Mouse (Mus musculus) stomach, embryonic 15.5 days (tissue): Measurements from ENCODE around the gene Olfr522. TPM values are rescaled to one million over a fixed set of nuclear protein-coding genes. Genes with fewer than 3 reads are reported as not detected.

ENCODE experiments used
- ATAC-seq: fragments of 200-750 bp; cut with Nextera tagmentation; 2 replicates; pipeline ENCODE4 v1.8.0; 2017; ENCODE audit warnings: low read depth, moderate number of reproducible peaks, moderate TSS enrichment; ENCODE audit not compliant: insufficient read depth, low FRiP score
- H3K27ac ChIP-seq: fragments of 300-500 bp; sonication (generic); 2 replicates; pipeline ENCODE4 v1.5.1; 2015; ENCODE audit warnings: mild to moderate bottlenecking, inconsistent platforms
- H3K27me3 ChIP-seq: fragments of 300-500 bp; sonication (generic); replicated peaks from 2 replicates; pipeline ENCODE4 v1.6.1; 2015; ENCODE audit warnings: inconsistent platforms
- H3K36me3 ChIP-seq: fragments of 300-500 bp; sonication (generic); 2 replicates; pipeline ENCODE4 v1.6.1; 2015; ENCODE audit warnings: inconsistent platforms
- H3K4me1 ChIP-seq: fragments of 300-500 bp; sonication (generic); 2 replicates; pipeline ENCODE4 v1.6.1; 2015; ENCODE audit warnings: inconsistent platforms
- H3K4me2 ChIP-seq: fragments of 300-500 bp; sonication (generic); 2 replicates; pipeline ENCODE4 v1.6.1; 2015; ENCODE audit warnings: mild to moderate bottlenecking, inconsistent platforms
- H3K4me3 ChIP-seq: fragments of 300-500 bp; sonication (generic); replicated peaks from 2 replicates; pipeline ENCODE4 v1.5.1; 2015; ENCODE audit warnings: inconsistent platforms
- H3K9ac ChIP-seq: fragments of 300-500 bp; sonication (generic); 2 replicates; pipeline ENCODE4 v1.6.1; 2015; ENCODE audit warnings: inconsistent platforms
- H3K9me3 ChIP-seq: fragments of 300-500 bp; sonication (generic); 2 replicates; pipeline ENCODE4 v1.6.1; 2016; ENCODE audit warnings: inconsistent platforms
- WGBS: fragments of 180-500 bp; shearing (Covaris S2); methylation state at CpG from one replicate; pipeline ENCODE4 v1.1.7; 2015; 5-methylcytosine and 5-hydroxymethylcytosine counted together
- polyA plus RNA-seq: library from polyadenylated mRNA; unstranded; fragments of >200 nt; fragmentation: Nextera tagmentation; extraction: Ambion mirVana; gene quantifications from 2 replicates; pipeline ENCODE4 v1.2.1, GENCODE M21; 2015

The Olfr522 gene
- polyA plus RNA-seq, 1 experiment from 2014 or later = not detected

GRCm38 (mm10) chr7:140188391-140189328 is 24.1 kb upstream of the Olfr522 start:
- WGBS = 58% methylated on average over 4 of the region's 4 CpGs
- Histone ChIP-seq H3K4me3 (no peak overlapping the region), H3K36me3 (no peaks in the 10 kb centered on the region), H3K4me1 (no peaks in the 10 kb centered on the region), H3K27ac (no peak overlapping the region), H3K27me3 (no peaks in the 10 kb centered on the region), H3K9me3 (no peaks in the 10 kb centered on the region), H3K4me2 (no peak overlapping the region), H3K9ac (no peak overlapping the region)
- ATAC-seq = no peak

GRCm38 (mm10) chr7:140187721-140188390 is 23.3 kb upstream of the Olfr522 start:
- Histone ChIP-seq H3K36me3 (no peaks in the 10 kb centered on the region), H3K4me2 (no peak overlapping the region), H3K9me3 (no peaks in the 10 kb centered on the region), H3K4me1 (no peaks in the 10 kb centered on the region), H3K9ac (no peak overlapping the region), H3K4me3 (no peak overlapping the region), H3K27me3 (no peaks in the 10 kb centered on the region), H3K27ac (no peak overlapping the region)
- 77% methylated on average over 7 of the region's 7 CpGs for WGBS
- ATAC-seq = no peak

GRCm38 (mm10) chr7:140186646-140187620 is 22.4 kb upstream of the Olfr522 start:
- no peaks in the 10 kb centered on the region for H3K9me3 ChIP-seq
- H3K4me3 ChIP-seq = no peak overlapping the region
- no peak overlapping the region for H3K27ac ChIP-seq
- H3K4me2 ChIP-seq = no peak overlapping the region
- 61% methylated on average over 18 of the region's 18 CpGs for whole genome bisulfite sequencing
- H3K27me3 ChIP-seq = no peaks in the 10 kb centered on the region
- H3K9ac ChIP-seq = no peak overlapping the region
- no peak for ATAC-seq
- no peaks in the 10 kb centered on the region for H3K4me1 ChIP-seq
- H3K36me3 ChIP-seq = no peaks in the 10 kb centered on the region

- no peak overlapping the region for H3K4me3 ChIP-seq
- no peaks in the 10 kb centered on the region for H3K36me3 ChIP-seq
- ATAC-seq = no peak
- no peak overlapping the region for H3K4me2 ChIP-seq
- H3K27me3 ChIP-seq = no peaks in the 10 kb centered on the region
- WGBS = 80% methylated on average over 4 of the region's 4 CpGs
- H3K27ac ChIP-seq = no peak overlapping the region
- no peaks in the 10 kb centered on the region for H3K9me3 ChIP-seq
- no peak overlapping the region for H3K9ac ChIP-seq
- no peaks in the 10 kb centered on the region for H3K4me1 ChIP-seq
These were observed 19.6 kb upstream of the Olfr522 start for GRCm38 (mm10) chr7:140184206-140184605.

GRCm38 (mm10) chr7:140180692-140181091 is 16.1 kb upstream of the Olfr522 start:
- 76% methylated on average over 2 of the region's 2 CpGs for WGBS
- no peak for ATAC-seq
- Histone ChIP-seq H3K4me2 (no peak overlapping the region), H3K9me3 (no peaks in the 10 kb centered on the region), H3K27me3 (no peaks in the 10 kb centered on the region), H3K4me3 (no peak overlapping the region), H3K27ac (no peak overlapping the region), H3K36me3 (no peaks in the 10 kb centered on the region), H3K4me1 (no peaks in the 10 kb centered on the region), H3K9ac (no peak overlapping the region)

GRCm38 (mm10) chr7:140179176-140179575 is 14.6 kb upstream of the Olfr522 start:
- ATAC-seq = no peak
- Histone ChIP-seq H3K4me1 (no peaks in the 10 kb centered on the region), H3K27ac (no peak overlapping the region), H3K36me3 (no peaks in the 10 kb centered on the region), H3K4me2 (no peak overlapping the region), H3K9ac (no peak overlapping the region), H3K9me3 (no peaks in the 10 kb centered on the region), H3K27me3 (no peaks in the 10 kb centered on the region), H3K4me3 (no peak overlapping the region)
- 84% methylated on average over 2 of the region's 2 CpGs for WGBS

GRCm38 (mm10) chr7:140172936-140173335 is 8.4 kb upstream of the Olfr522 start, which contains the start of gene Olfr523:
TSS of gene Olfr523 (plus strand) at chr7:140173217.
- H3K4me1 ChIP-seq = no peaks in the 10 kb centered on the region
- H3K36me3 ChIP-seq = no peaks in the 10 kb centered on the region
- H3K27me3 ChIP-seq = no peaks in the 10 kb centered on the region
- no peak within 1 kb of the TSS for H3K4me3 ChIP-seq
- ATAC-seq = no peak
- H3K4me2 ChIP-seq = no peak within 1 kb of the TSS
- H3K9me3 ChIP-seq = no peaks in the 10 kb centered on the region
- no peak within 1 kb of the TSS for H3K9ac ChIP-seq
- WGBS = 35% methylated on average over 1 of the region's 1 CpGs
- H3K27ac ChIP-seq = no peak within 1 kb of the TSS

GRCm38 (mm10) chr7:140170863-140171262 is 6.3 kb upstream of the Olfr522 start:
- H3K4me2 ChIP-seq = no peak overlapping the region
- H3K27me3 ChIP-seq = no peaks in the 10 kb centered on the region
- H3K4me1 ChIP-seq = no peaks in the 10 kb centered on the region
- WGBS = 86% methylated on average over 3 of the region's 3 CpGs
- no peak overlapping the region for H3K27ac ChIP-seq
- H3K9me3 ChIP-seq = no peaks in the 10 kb centered on the region
- no peaks in the 10 kb centered on the region for H3K36me3 ChIP-seq
- no peak overlapping the region for H3K4me3 ChIP-seq
- no peak for ATAC-seq
- H3K9ac ChIP-seq = no peak overlapping the region

- no peak overlapping the region for H3K4me3 ChIP-seq
- no peaks in the 10 kb centered on the region for H3K36me3 ChIP-seq
- H3K4me2 ChIP-seq = no peak overlapping the region
- H3K4me1 ChIP-seq = no peaks in the 10 kb centered on the region
- H3K27me3 ChIP-seq = no peaks in the 10 kb centered on the region
- WGBS = 57% methylated on average over 4 of the region's 4 CpGs
- no peak overlapping the region for H3K9ac ChIP-seq
- no peak overlapping the region for H3K27ac ChIP-seq
- no peaks in the 10 kb centered on the region for H3K9me3 ChIP-seq
- ATAC-seq = no peak
These were observed 4.8 kb upstream of the Olfr522 start for GRCm38 (mm10) chr7:140169386-140169785.

GRCm38 (mm10) chr7:140167950-140168349 is 3.4 kb upstream of the Olfr522 start:
- Histone ChIP-seq H3K27me3 (no peaks in the 10 kb centered on the region), H3K4me1 (no peaks in the 10 kb centered on the region), H3K4me3 (no peak overlapping the region), H3K9me3 (no peaks in the 10 kb centered on the region), H3K9ac (no peak overlapping the region), H3K36me3 (no peaks in the 10 kb centered on the region), H3K4me2 (no peak overlapping the region), H3K27ac (no peak overlapping the region)
- WGBS = 68% methylated on average over 1 of the region's 1 CpGs
- ATAC-seq = no peak

- WGBS = 81% methylated on average over 3 of the region's 3 CpGs
- Histone ChIP-seq H3K9ac (no peak overlapping the region), H3K36me3 (no peaks in the 10 kb centered on the region), H3K9me3 (no peaks in the 10 kb centered on the region), H3K27ac (no peak overlapping the region), H3K4me3 (no peak overlapping the region), H3K4me1 (no peaks in the 10 kb centered on the region), H3K27me3 (peaks cover 7% of the 10 kb centered on the region; the same call in 1 of the 2 replicates), H3K4me2 (no peak overlapping the region)
- ATAC-seq = no peak
These were observed 4.2 kb downstream of the Olfr522 start for GRCm38 (mm10) chr7:140160363-140160762.
